Mouse (Mus musculus) cortical plate, adult 2 months (tissue): ENCODE data around the gene 1110059E24Rik.

Experiments used
- CTCF ChIP-seq: fragments of 200-500 bp; IDR thresholded peaks from 2 replicates; pipeline ENCODE4 v1.5.1; 2011; ENCODE audit warnings: mild to moderate bottlenecking, control low read depth, low read length; ENCODE audit not compliant: insufficient read depth; ENCODE audit errors: extremely low read depth
- POLR2A ChIP-seq: fragments of 200-500 bp; IDR thresholded peaks from 2 replicates; pipeline ENCODE4 v1.6.1; 2011; ENCODE audit warnings: mild to moderate bottlenecking, low read length, control low read depth; ENCODE audit not compliant: insufficient read depth; ENCODE audit errors: extremely low read depth

- TF ChIP-seq CTCF: no peak
- no peak for TF ChIP-seq POLR2A
Observed at GRCm38 (mm10) chr19:21577443-21577842, 75.3 kb downstream of the 1110059E24Rik start.
